Mouse (Mus musculus) neural tube, embryonic 11.5 days (tissue): ENCODE results near the gene Creb5. TPM values are rescaled to one million over a fixed set of nuclear protein-coding genes. Genes with fewer than 3 reads are reported as not detected.

Source experiments
- ATAC-seq: fragments of 200-750 bp; cut with Nextera tagmentation; 2 replicates; pipeline ENCODE4 v1.8.0; 2017; ENCODE audit warnings: moderate number of reproducible peaks, mild to moderate bottlenecking, moderate TSS enrichment, moderate library complexity; ENCODE audit not compliant: insufficient read depth, low FRiP score, low TSS enrichment
- DNase-seq: peaks from one replicate; pipeline ENCODE4 v3.0.0-alpha.2; 2015; ENCODE audit warnings: low spot score
- H3K27ac ChIP-seq: fragments of 300-500 bp; sonication (generic); 2 replicates; pipeline ENCODE4 v1.5.1; 2014; ENCODE audit warnings: low read depth, mild to moderate bottlenecking, low read length
- H3K27me3 ChIP-seq: fragments of 300-500 bp; sonication (generic); 2 replicates; pipeline ENCODE4 v1.6.1; 2014; ENCODE audit warnings: mild to moderate bottlenecking, low read length, mixed read lengths; ENCODE audit not compliant: control insufficient read depth, insufficient read depth
- H3K36me3 ChIP-seq: fragments of 300-500 bp; sonication (generic); 2 replicates; pipeline ENCODE4 v1.6.1; 2014; ENCODE audit warnings: mild to moderate bottlenecking, low read length, moderate library complexity, mixed read lengths; ENCODE audit not compliant: control insufficient read depth, insufficient read depth
- H3K4me1 ChIP-seq: fragments of 300-500 bp; sonication (generic); 2 replicates; pipeline ENCODE4 v1.6.1; 2014; ENCODE audit warnings: low read length, mixed read lengths; ENCODE audit not compliant: control insufficient read depth, insufficient read depth
- H3K4me2 ChIP-seq: fragments of 300-500 bp; sonication (generic); 2 replicates; pipeline ENCODE4 v1.6.1; 2014; ENCODE audit warnings: low read depth, mild to moderate bottlenecking, moderate library complexity
- H3K4me3 ChIP-seq: fragments of 300-500 bp; sonication (generic); 2 replicates; pipeline ENCODE4 v1.5.1; 2014; ENCODE audit warnings: low read depth, low read length
- H3K9ac ChIP-seq: fragments of 300-500 bp; sonication (generic); 2 replicates; pipeline ENCODE4 v1.6.1; 2014; ENCODE audit warnings: mild to moderate bottlenecking, low read length
- H3K9me3 ChIP-seq: fragments of 300-500 bp; sonication (generic); 2 replicates; pipeline ENCODE4 v1.6.1; 2016; ENCODE audit warnings: low read length; ENCODE audit not compliant: control insufficient read depth
- WGBS: fragments of 180-500 bp; shearing (Covaris S2); extraction: QIAGEN DNeasy Blood & Tissue Kit; methylation state at CpG from one replicate; pipeline ENCODE4 v1.1.7; 2014; 5-methylcytosine and 5-hydroxymethylcytosine counted together
- polyA plus RNA-seq: library from polyadenylated mRNA; unstranded; fragments of >200 nt; fragmentation: Nextera tagmentation; extraction: Ambion mirVana; gene quantifications from 2 replicates; pipeline ENCODE4 v1.2.1, GENCODE M21; 2014

The Creb5 gene
- polyA plus RNA-seq, 1 experiment from 2014 or later = 10.7 TPM

- Histone ChIP-seq H3K27me3 (no peaks in the 10 kb centered on the region), H3K36me3 (no peaks in the 10 kb centered on the region), H3K4me1 (peaks cover 6% of the 10 kb centered on the region; the same call in 1 of the 2 replicates), H3K4me2 (no peak overlapping the region), H3K4me3 (no peak overlapping the region), H3K27ac (no peak overlapping the region), H3K9ac (no peak overlapping the region), H3K9me3 (no peaks in the 10 kb centered on the region)
- DNase-seq = peak; percentile 24
- no peak for ATAC-seq
- 33% methylated on average over 4 of the region's 4 CpGs for WGBS
These were observed 76.9 kb downstream of the Creb5 start for GRCm38 (mm10) chr6:53363981-53364391.

GRCm38 (mm10) chr6:53369147-53369546 lies 82.1 kb downstream of the Creb5 start:
- Histone ChIP-seq H3K9ac (no peak overlapping the region), H3K36me3 (no peaks in the 10 kb centered on the region), H3K27ac (no peak overlapping the region), H3K4me1 (peaks cover 3% of the 10 kb centered on the region; the same call in 1 of the 2 replicates), H3K27me3 (no peaks in the 10 kb centered on the region), H3K4me2 (no peak overlapping the region), H3K9me3 (no peaks in the 10 kb centered on the region), H3K4me3 (no peak overlapping the region)
- no peak for DNase-seq
- ATAC-seq = no peak
- WGBS = 87% methylated on average over 5 of the region's 5 CpGs

GRCm38 (mm10) chr6:53369928-53370327 lies 82.9 kb downstream of the Creb5 start:
- Histone ChIP-seq H3K4me2 (no peak overlapping the region), H3K4me3 (no peak overlapping the region), H3K36me3 (no peaks in the 10 kb centered on the region), H3K9me3 (no peaks in the 10 kb centered on the region), H3K27me3 (no peaks in the 10 kb centered on the region), H3K4me1 (peaks cover 3% of the 10 kb centered on the region; the same call in 1 of the 2 replicates), H3K27ac (no peak overlapping the region), H3K9ac (no peak overlapping the region)
- WGBS = 90% methylated on average over 5 of the region's 5 CpGs
- no peak for ATAC-seq
- no peak for DNase-seq

GRCm38 (mm10) chr6:53371962-53372361 lies 84.9 kb downstream of the Creb5 start:
- Histone ChIP-seq H3K9ac (no peak overlapping the region), H3K36me3 (no peaks in the 10 kb centered on the region), H3K27ac (no peak overlapping the region), H3K4me2 (no peak overlapping the region), H3K9me3 (no peaks in the 10 kb centered on the region), H3K4me3 (no peak overlapping the region), H3K27me3 (no peaks in the 10 kb centered on the region), H3K4me1 (no peaks in the 10 kb centered on the region)
- WGBS = 87% methylated on average over 9 of the region's 9 CpGs
- no peak for ATAC-seq
- DNase-seq = no peak

GRCm38 (mm10) chr6:53374315-53374941 lies 87.4 kb downstream of the Creb5 start:
- Histone ChIP-seq H3K9me3 (no peaks in the 10 kb centered on the region), H3K4me1 (no peaks in the 10 kb centered on the region), H3K4me3 (no peak overlapping the region), H3K27me3 (no peaks in the 10 kb centered on the region), H3K27ac (no peak overlapping the region), H3K9ac (no peak overlapping the region), H3K4me2 (no peak overlapping the region), H3K36me3 (no peaks in the 10 kb centered on the region)
- WGBS = 80% methylated on average over 3 of the region's 3 CpGs
- no peak for DNase-seq
- ATAC-seq = no peak

GRCm38 (mm10) chr6:53389277-53389676 lies 102.2 kb downstream of the Creb5 start:
- no peaks in the 10 kb centered on the region for H3K36me3 ChIP-seq
- ATAC-seq (no peak), DNase-seq (no peak)
- H3K4me2 ChIP-seq = no peak overlapping the region
- H3K27me3 ChIP-seq = no peaks in the 10 kb centered on the region
- WGBS = 93% methylated on average over 5 of the region's 5 CpGs
- H3K9ac ChIP-seq = no peak overlapping the region
- H3K4me1 ChIP-seq = peaks cover 6% of the 10 kb centered on the region
- no peaks in the 10 kb centered on the region for H3K9me3 ChIP-seq
- no peak overlapping the region for H3K27ac ChIP-seq
- no peak overlapping the region for H3K4me3 ChIP-seq

- Histone ChIP-seq H3K4me3 (no peak overlapping the region), H3K27me3 (no peaks in the 10 kb centered on the region), H3K4me2 (no peak overlapping the region), H3K9ac (no peak overlapping the region), H3K4me1 (peaks cover 13% of the 10 kb centered on the region), H3K27ac (no peak overlapping the region), H3K36me3 (no peaks in the 10 kb centered on the region), H3K9me3 (no peaks in the 10 kb centered on the region)
- DNase-seq (peak; percentile 22), ATAC-seq (no peak)
- WGBS = 42% methylated on average over 6 of the region's 6 CpGs
These were observed 103.3 kb downstream of the Creb5 start for GRCm38 (mm10) chr6:53390413-53390812.

GRCm38 (mm10) chr6:53394026-53394425 lies 107.0 kb downstream of the Creb5 start:
- Histone ChIP-seq H3K9ac (no peak overlapping the region), H3K27me3 (no peaks in the 10 kb centered on the region), H3K4me2 (no peak overlapping the region), H3K36me3 (no peaks in the 10 kb centered on the region), H3K4me1 (peaks cover 24% of the 10 kb centered on the region), H3K4me3 (no peak overlapping the region), H3K9me3 (no peaks in the 10 kb centered on the region), H3K27ac (peak overlapping the region; percentile 39; the same call in 1 of the 2 replicates)
- ATAC-seq = no peak
- 42% methylated on average over 7 of the region's 7 CpGs for WGBS
- no peak for DNase-seq

- peaks cover 24% of the 10 kb centered on the region for H3K4me1 ChIP-seq
- no peaks in the 10 kb centered on the region for H3K9me3 ChIP-seq
- WGBS = 62% methylated on average over 4 of the region's 4 CpGs
- no peak overlapping the region for H3K4me2 ChIP-seq
- H3K9ac ChIP-seq = no peak overlapping the region
- ATAC-seq (no peak), DNase-seq (peak; percentile 37)
- H3K36me3 ChIP-seq = no peaks in the 10 kb centered on the region
- H3K4me3 ChIP-seq = no peak overlapping the region
- no peaks in the 10 kb centered on the region for H3K27me3 ChIP-seq
- no peak overlapping the region for H3K27ac ChIP-seq
These were observed 108.1 kb downstream of the Creb5 start for GRCm38 (mm10) chr6:53395208-53395607.
